28 mouse cellular contexts compared by ENCODE assay signal in the genomic region with DNA sequence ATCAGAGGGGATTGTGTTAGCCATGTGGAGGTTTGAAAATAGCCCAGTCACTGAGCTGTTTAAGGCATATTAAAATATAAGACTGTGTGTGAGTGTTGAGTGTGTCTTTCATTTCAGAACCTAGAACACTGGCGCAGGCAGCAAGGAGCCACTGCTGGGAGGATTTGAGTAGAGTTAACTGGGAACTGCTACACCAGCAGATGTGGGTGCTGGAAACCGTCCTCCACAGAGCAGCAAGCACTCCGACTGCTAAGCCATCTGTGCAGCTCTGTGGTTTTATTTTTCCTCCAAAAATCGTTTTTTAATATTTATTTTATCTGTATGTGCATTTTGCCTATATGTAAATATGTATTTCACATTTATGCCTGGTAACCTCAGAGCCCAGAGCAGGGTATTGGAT. TPM values are rescaled to one million over a fixed set of nuclear protein-coding genes. Genes with fewer than 3 reads are reported as not detected.
A peak's percentile ranks its signal among the peaks of the same experiment; 100 is the strongest.
DNase-seq lines count a peak whose midpoint lies in the region; ATAC-seq lines count a peak whose summit lies in the region.
"Had no signal": no experiment of that assay in that cellular context is flagged by ENCODE, and none has a peak within 500 bp of the region (broad histone marks: within the 10 kb centered on the region; RNA-seq: fewer than 3 reads in every experiment).

No protein-coding gene starts in this region.

- WGBS in forebrain, embryonic 15.5 days, result 66% methylated on average over 4 of the region's 4 CpGs
- WGBS in forebrain, embryonic 11.5 days, result 73% methylated on average over 4 of the region's 4 CpGs

- H3K27ac ChIP-seq in forebrain, embryonic 15.5 days (replicated peaks), result peak overlapping the region; percentile 42; the same call in 1 of the 2 replicates
- no peak overlapping the region for H3K27ac ChIP-seq in forebrain, embryonic 11.5 days (ENCODE audit: low read depth, low read length)
- H3K27ac ChIP-seq: embryonic facial prominence, embryonic 12.5 days; embryonic facial prominence, embryonic 15.5 days; heart, adult 2 months; heart, embryonic 10.5 days; heart, embryonic 13.5 days; hindbrain, embryonic 14.5 days; hindbrain, postnatal 0 days had no signal

- H3K9ac ChIP-seq in forebrain, embryonic 15.5 days (replicated peaks), result no peak overlapping the region
- no peak overlapping the region for H3K9ac ChIP-seq in forebrain, embryonic 11.5 days (ENCODE audit: low read length)
- H3K9ac ChIP-seq: embryonic facial prominence, embryonic 12.5 days; embryonic facial prominence, embryonic 15.5 days; heart, embryonic 13.5 days; hindbrain, embryonic 14.5 days had no signal

- no peaks in the 10 kb centered on the region for H3K27me3 ChIP-seq in forebrain, embryonic 15.5 days
- peaks cover 19% of the 10 kb centered on the region for H3K27me3 ChIP-seq in forebrain, embryonic 11.5 days (ENCODE audit: control insufficient read depth, insufficient read depth, low read length)
- H3K27me3 ChIP-seq: embryonic facial prominence, embryonic 12.5 days; embryonic facial prominence, embryonic 15.5 days; heart, embryonic 13.5 days; Patski had no signal

- ATAC-seq in forebrain, embryonic 15.5 days (replicated peaks), result no peak
- no peak for ATAC-seq in forebrain, embryonic 11.5 days (replicated peaks; ENCODE audit: low FRiP score)
- peak; percentile 74 for ATAC-seq in frontal cortex, adult (ENCODE audit: low TSS enrichment)
- ATAC-seq: forebrain, embryonic 14.5 days; hindbrain, postnatal 0 days; inflammation-experienced regulatory T-cells, adult 6 months; intestine, embryonic 16.5 days; Patski had no signal

- no peak overlapping the region for H3K4me3 ChIP-seq in forebrain, embryonic 15.5 days
- no peak overlapping the region for H3K4me3 ChIP-seq in forebrain, embryonic 11.5 days (ENCODE audit: low read depth, low read length)
- H3K4me3 ChIP-seq: embryonic facial prominence, embryonic 12.5 days; embryonic facial prominence, embryonic 15.5 days; heart, adult 2 months; heart, embryonic 10.5 days; heart, embryonic 13.5 days had no signal

- H3K4me2 ChIP-seq in forebrain, embryonic 15.5 days (replicated peaks), result no peak overlapping the region
- H3K4me2 ChIP-seq in forebrain, embryonic 11.5 days (ENCODE audit: low read depth, low read length, severe bottlenecking), result no peak overlapping the region
- H3K4me2 ChIP-seq: embryonic facial prominence, embryonic 12.5 days; embryonic facial prominence, embryonic 15.5 days; heart, embryonic 13.5 days; hindbrain, embryonic 14.5 days had no signal

- H3K9me3 ChIP-seq in forebrain, embryonic 15.5 days, result no peaks in the 10 kb centered on the region
- H3K9me3 ChIP-seq in forebrain, embryonic 11.5 days (ENCODE audit: control insufficient read depth, low read length), result no peaks in the 10 kb centered on the region; the same call in 1 of the 2 replicates
- H3K9me3 ChIP-seq: embryonic facial prominence, embryonic 12.5 days; embryonic facial prominence, embryonic 15.5 days; G1E; heart, embryonic 10.5 days; heart, embryonic 13.5 days had no signal

- no peak for DNase-seq in forebrain, embryonic 11.5 days (ENCODE audit: low spot score)
- no peak for DNase-seq in frontal cortex, postnatal 36 days (ENCODE audit: low spot score in 2 of 2)
- DNase-seq in layer of hippocampus, adult 9-11 months, result peak; percentile 40
- DNase-seq in layer of hippocampus, adult 9-10 months (ENCODE audit: low spot score), result no peak
- DNase-seq in kidney, adult 9 months, result no peak
- DNase-seq: adrenal gland, postnatal 10 days; adrenal gland, postnatal 36 days; cerebellum, adult 11 months; cerebellum, adult 2 months; cerebellum, adult 9-11 months; cerebellum, postnatal 25 days; gastrocnemius, postnatal 10 days; gastrocnemius, postnatal 36 days; heart, adult 2 months; heart, postnatal 14 days had no signal

- H3K4me1 ChIP-seq in forebrain, embryonic 15.5 days, result peaks cover 15% of the 10 kb centered on the region
- peaks cover 13% of the 10 kb centered on the region for H3K4me1 ChIP-seq in forebrain, embryonic 11.5 days (replicated peaks; ENCODE audit: control insufficient read depth, insufficient read depth, low read length)

- no peaks in the 10 kb centered on the region for H3K36me3 ChIP-seq in forebrain, embryonic 15.5 days
- peaks cover 8% of the 10 kb centered on the region; the same call in 1 of the 2 replicates for H3K36me3 ChIP-seq in forebrain, embryonic 11.5 days (ENCODE audit: control insufficient read depth, insufficient read depth, low read length)
- H3K36me3 ChIP-seq: G1E had no signal

RNA-seq across cellular contexts. Expression of a gene that starts 29.5 kb away (rescaled TPM):
- polyA plus RNA-seq in forebrain, embryonic 15.5 days (2015; fragmentation: Nextera tagmentation; extraction: Ambion mirVana), result 4.6 and 5.1 TPM in 2 replicates
- 12.3 TPM in 2 replicates for polyA plus RNA-seq in forebrain, embryonic 11.5 days (2014; fragmentation: Nextera tagmentation; extraction: Ambion mirVana)
- polyA plus RNA-seq: inflammation-experienced regulatory T-cells, adult 6 months had no signal

RNA-seq across cellular contexts. Expression of a gene that starts 31.3 kb away (rescaled TPM):
- polyA plus RNA-seq in forebrain, embryonic 15.5 days (2015; fragmentation: Nextera tagmentation; extraction: Ambion mirVana), result 5.2 and 5.9 TPM in 2 replicates
- 1.8 and 2.7 TPM in 2 replicates for polyA plus RNA-seq in forebrain, embryonic 11.5 days (2014; fragmentation: Nextera tagmentation; extraction: Ambion mirVana)
- polyA plus RNA-seq: G1E; inflammation-experienced regulatory T-cells, adult 6 months had no signal

RNA-seq across cellular contexts. Expression of a gene that starts 44.4 kb away (rescaled TPM):
- not detected in 2 replicates for polyA plus RNA-seq in forebrain, embryonic 15.5 days (2015; fragmentation: Nextera tagmentation; extraction: Ambion mirVana)
- polyA plus RNA-seq in forebrain, embryonic 11.5 days (2014; fragmentation: Nextera tagmentation; extraction: Ambion mirVana), result not detected in 2 replicates
- polyA plus RNA-seq: forebrain, embryonic 14.5 days; G1E; inflammation-experienced regulatory T-cells, adult 6 months; Patski had no signal
